Mouse (Mus musculus): ENCODE results near the gene Stim1. TPM values are rescaled to one million over a fixed set of nuclear protein-coding genes. Genes with fewer than 3 reads are reported as not detected.
"Not testable (repeated sequence)": the region's sequence is repeated elsewhere in the genome, so short reads cannot be mapped to it uniquely, and the experiment has no call there.

Stim1 gene
- polyA plus RNA-seq, 1 experiment from 2014 or later: 42.1 TPM

GRCm38 (mm10) chr7:102415272-102415671 lies 147.7 kb downstream of the Stim1 start:
- WGBS: 88% methylated on average over 9 of the region's 9 CpGs
- not testable (repeated sequence) for H3K27ac ChIP-seq (replicated peaks); H3K36me3 ChIP-seq; H3K4me2 ChIP-seq (replicated peaks); H3K9ac ChIP-seq; H3K4me1 ChIP-seq; ATAC-seq (ENCODE audit: insufficient number of reproducible peaks, low FRiP score, low TSS enrichment, low read depth); H3K27me3 ChIP-seq; H3K9me3 ChIP-seq (replicated peaks); H3K4me3 ChIP-seq (replicated peaks)

GRCm38 (mm10) chr7:102415841-102416240 lies 148.2 kb downstream of the Stim1 start:
- WGBS: 47% methylated on average over 6 of the region's 6 CpGs
- Histone ChIP-seq H3K9me3 (replicated peaks) (no peaks in the 10 kb centered on the region), H3K9ac (no peak overlapping the region), H3K4me3 (replicated peaks) (no peak overlapping the region), H3K4me2 (replicated peaks) (no peak overlapping the region), H3K27me3 (no peaks in the 10 kb centered on the region), H3K27ac (replicated peaks) (no peak overlapping the region), H3K36me3 (0 out of 2 replicates have a peak, but pooled peaks cover 7% of the 10 kb centered on the region), H3K4me1 (no peaks in the 10 kb centered on the region)
- no peak for ATAC-seq (ENCODE audit: insufficient number of reproducible peaks, low FRiP score, low TSS enrichment, low read depth)

GRCm38 (mm10) chr7:102417398-102417797 lies 149.8 kb downstream of the Stim1 start:
- no peaks in the 10 kb centered on the region for H3K9me3 ChIP-seq (replicated peaks)
- no peaks in the 10 kb centered on the region for H3K27me3 ChIP-seq
- H3K36me3 ChIP-seq: no peaks in the 10 kb centered on the region
- H3K4me1 ChIP-seq: no peaks in the 10 kb centered on the region
- no peak overlapping the region for H3K4me2 ChIP-seq (replicated peaks)
- H3K27ac ChIP-seq (replicated peaks): no peak overlapping the region
- no peak overlapping the region for H3K9ac ChIP-seq
- WGBS: 11% methylated on average over 4 of the region's 4 CpGs
- no peak; the same call in 1 of the 2 replicates for ATAC-seq (ENCODE audit: insufficient number of reproducible peaks, low FRiP score, low TSS enrichment, low read depth)
- no peak overlapping the region for H3K4me3 ChIP-seq (replicated peaks)

GRCm38 (mm10) chr7:102422036-102422435 lies 154.4 kb downstream of the Stim1 start:
- Histone ChIP-seq H3K9me3 (replicated peaks) (no peaks in the 10 kb centered on the region), H3K4me1 (no peaks in the 10 kb centered on the region), H3K4me3 (replicated peaks) (no peak overlapping the region), H3K27ac (replicated peaks) (no peak overlapping the region), H3K4me2 (replicated peaks) (no peak overlapping the region), H3K9ac (no peak overlapping the region), H3K36me3 (no peaks in the 10 kb centered on the region), H3K27me3 (no peaks in the 10 kb centered on the region)
- 93% methylated on average over 2 of the region's 2 CpGs for WGBS
- ATAC-seq (ENCODE audit: insufficient number of reproducible peaks, low FRiP score, low TSS enrichment, low read depth): no peak

- H3K4me2 ChIP-seq (replicated peaks): no peak overlapping the region
- peaks cover 9% of the 10 kb centered on the region; the same call in 1 of the 2 replicates for H3K36me3 ChIP-seq
- H3K9me3 ChIP-seq (replicated peaks): no peaks in the 10 kb centered on the region
- H3K4me1 ChIP-seq: no peaks in the 10 kb centered on the region
- ATAC-seq (ENCODE audit: insufficient number of reproducible peaks, low FRiP score, low TSS enrichment, low read depth): no peak
- no peak overlapping the region for H3K9ac ChIP-seq
- no peaks in the 10 kb centered on the region for H3K27me3 ChIP-seq
- no peak overlapping the region for H3K4me3 ChIP-seq (replicated peaks)
- 50% methylated on average over 6 of the region's 6 CpGs for WGBS
- no peak overlapping the region for H3K27ac ChIP-seq (replicated peaks)
Observed at GRCm38 (mm10) chr7:102425933-102426685, 158.5 kb downstream of the Stim1 start.

GRCm38 (mm10) chr7:102434344-102434743 lies 166.7 kb downstream of the Stim1 start:
- Histone ChIP-seq H3K27ac (replicated peaks) (no peak overlapping the region), H3K4me3 (replicated peaks) (no peak overlapping the region), H3K4me1 (no peaks in the 10 kb centered on the region), H3K9me3 (replicated peaks) (no peaks in the 10 kb centered on the region), H3K36me3 (peaks cover 5% of the 10 kb centered on the region; the same call in 1 of the 2 replicates), H3K9ac (no peak overlapping the region), H3K27me3 (0 out of 2 replicates have a peak, but pooled peaks cover 2% of the 10 kb centered on the region), H3K4me2 (replicated peaks) (no peak overlapping the region)
- ATAC-seq (ENCODE audit: insufficient number of reproducible peaks, low FRiP score, low TSS enrichment, low read depth): no peak
- 70% methylated on average over 2 of the region's 2 CpGs for WGBS

GRCm38 (mm10) chr7:102440822-102441656 lies 173.4 kb downstream of the Stim1 start:
- H3K27ac ChIP-seq (replicated peaks): 0 out of 2 replicates have a peak overlapping the region, but pooled peaks have one; percentile 48
- no peaks in the 10 kb centered on the region for H3K9me3 ChIP-seq (replicated peaks)
- 52% methylated on average over 15 of the region's 15 CpGs for WGBS
- H3K4me3 ChIP-seq (replicated peaks): peak overlapping the region; percentile 66
- peaks cover 3% of the 10 kb centered on the region for H3K36me3 ChIP-seq
- H3K9ac ChIP-seq: no peak overlapping the region
- 0 out of 2 replicates have a peak, but pooled peaks cover 2% of the 10 kb centered on the region for H3K27me3 ChIP-seq
- no peak for ATAC-seq (ENCODE audit: insufficient number of reproducible peaks, low FRiP score, low TSS enrichment, low read depth)
- H3K4me1 ChIP-seq: peaks cover 12% of the 10 kb centered on the region
- H3K4me2 ChIP-seq (replicated peaks): peak overlapping the region; percentile 43

- Histone ChIP-seq H3K36me3 (peaks cover 10% of the 10 kb centered on the region), H3K9ac (peak within 1 kb of the TSS; percentile 61), H3K27ac (replicated peaks) (peak within 1 kb of the TSS; percentile 85), H3K4me1 (peaks cover 12% of the 10 kb centered on the region), H3K27me3 (0 out of 2 replicates have a peak, but pooled peaks cover 2% of the 10 kb centered on the region), H3K9me3 (replicated peaks) (no peaks in the 10 kb centered on the region), H3K4me3 (replicated peaks) (peak within 1 kb of the TSS; percentile 66), H3K4me2 (replicated peaks) (peak within 1 kb of the TSS; percentile 53)
- ATAC-seq (ENCODE audit: insufficient number of reproducible peaks, low FRiP score, low TSS enrichment, low read depth): peak; percentile 98
- WGBS: under 1% methylated on average over 49 of the region's 56 CpGs
Observed at GRCm38 (mm10) chr7:102441657-102442391, 174.2 kb downstream of the Stim1 start, which contains the start of gene Rrm1. Gene Rrm1 (plus strand): TSS chr7:102441695.

- Histone ChIP-seq H3K27me3 (0 out of 2 replicates have a peak, but pooled peaks cover 2% of the 10 kb centered on the region), H3K4me2 (replicated peaks) (peak overlapping the region; percentile 53), H3K9me3 (replicated peaks) (no peaks in the 10 kb centered on the region), H3K27ac (replicated peaks) (peak overlapping the region; percentile 85; the same call in 1 of the 2 replicates), H3K9ac (peak overlapping the region; percentile 61), H3K4me3 (replicated peaks) (peak overlapping the region; percentile 66), H3K4me1 (peaks cover 12% of the 10 kb centered on the region), H3K36me3 (peaks cover 10% of the 10 kb centered on the region)
- ATAC-seq (ENCODE audit: insufficient number of reproducible peaks, low FRiP score, low TSS enrichment, low read depth): no peak
- 0% methylated on average over 4 of the region's 4 CpGs for WGBS
Observed at GRCm38 (mm10) chr7:102442432-102442831, 174.8 kb downstream of the Stim1 start.

GRCm38 (mm10) chr7:102444301-102444700 lies 176.7 kb downstream of the Stim1 start:
- Histone ChIP-seq H3K27me3 (no peaks in the 10 kb centered on the region), H3K36me3 (peaks cover 19% of the 10 kb centered on the region), H3K9ac (no peak overlapping the region), H3K4me2 (replicated peaks) (no peak overlapping the region), H3K4me3 (replicated peaks) (no peak overlapping the region), H3K4me1 (peaks cover 12% of the 10 kb centered on the region), H3K9me3 (replicated peaks) (no peaks in the 10 kb centered on the region), H3K27ac (replicated peaks) (no peak overlapping the region)
- 76% methylated on average over 2 of the region's 2 CpGs for WGBS
- ATAC-seq (ENCODE audit: insufficient number of reproducible peaks, low FRiP score, low TSS enrichment, low read depth): no peak

Data from embryonic facial prominence, embryonic 15.5 days (tissue).